Mouse (Mus musculus) sigmoid colon, adult 10 weeks (tissue): Measurements from ENCODE around the gene Invs. TPM values are rescaled to one million over a fixed set of nuclear protein-coding genes. Genes with fewer than 3 reads are reported as not detected.

Source experiments
- polyA plus RNA-seq: library from polyadenylated mRNA; stranded (reverse); fragments of 350-450 nt; fragmentation: Illumina TruSeq; extraction: RNeasy Lipid Tissue Mini Kit (QIAGEN cat#74804); gene quantifications from one replicate; pipeline ENCODE4 v1.2.3, GENCODE M21; 2014; ENCODE audit warnings: low read depth, low replicate concordance

The Invs gene
- 5.6 TPM for polyA plus RNA-seq

DNA sequence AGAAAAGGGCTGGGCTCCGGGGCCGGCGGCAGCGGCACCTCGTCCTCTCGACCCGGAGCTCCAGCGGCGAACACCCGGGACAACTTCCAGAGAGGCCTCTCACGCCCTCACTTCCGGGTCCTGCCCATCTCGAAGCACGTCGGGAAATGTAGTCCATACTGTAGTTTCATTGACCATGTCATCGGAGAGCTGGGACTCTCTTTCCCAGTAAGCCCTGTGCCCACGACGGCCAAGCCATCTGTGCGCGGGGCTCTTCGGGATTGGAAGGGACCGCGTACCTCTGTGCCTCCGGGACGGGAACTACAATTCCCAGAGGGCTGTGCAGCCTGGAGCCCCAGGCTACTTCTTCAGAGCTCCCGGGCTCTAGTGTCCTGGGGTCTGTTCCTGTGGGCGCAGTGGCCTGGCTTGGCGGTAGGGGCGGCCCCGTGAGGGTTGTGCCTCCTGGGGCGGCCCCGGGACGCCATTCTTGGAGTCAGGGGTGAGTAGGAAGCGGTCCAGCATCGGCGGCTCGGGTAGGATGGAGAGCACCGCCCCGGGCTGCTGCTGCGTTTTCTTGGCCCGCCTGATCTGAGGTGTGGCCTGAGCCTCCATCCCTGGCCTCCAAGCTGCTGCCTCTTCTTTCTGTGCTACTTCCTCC lies at the start of gene Invs, which contains the start of gene Erp44:
TSS of gene Invs (plus strand) at position 263 of the 637 bp plus-strand sequence.
TSS of gene Erp44 (minus strand) at position 61 of the 637 bp plus-strand sequence.

DNA sequence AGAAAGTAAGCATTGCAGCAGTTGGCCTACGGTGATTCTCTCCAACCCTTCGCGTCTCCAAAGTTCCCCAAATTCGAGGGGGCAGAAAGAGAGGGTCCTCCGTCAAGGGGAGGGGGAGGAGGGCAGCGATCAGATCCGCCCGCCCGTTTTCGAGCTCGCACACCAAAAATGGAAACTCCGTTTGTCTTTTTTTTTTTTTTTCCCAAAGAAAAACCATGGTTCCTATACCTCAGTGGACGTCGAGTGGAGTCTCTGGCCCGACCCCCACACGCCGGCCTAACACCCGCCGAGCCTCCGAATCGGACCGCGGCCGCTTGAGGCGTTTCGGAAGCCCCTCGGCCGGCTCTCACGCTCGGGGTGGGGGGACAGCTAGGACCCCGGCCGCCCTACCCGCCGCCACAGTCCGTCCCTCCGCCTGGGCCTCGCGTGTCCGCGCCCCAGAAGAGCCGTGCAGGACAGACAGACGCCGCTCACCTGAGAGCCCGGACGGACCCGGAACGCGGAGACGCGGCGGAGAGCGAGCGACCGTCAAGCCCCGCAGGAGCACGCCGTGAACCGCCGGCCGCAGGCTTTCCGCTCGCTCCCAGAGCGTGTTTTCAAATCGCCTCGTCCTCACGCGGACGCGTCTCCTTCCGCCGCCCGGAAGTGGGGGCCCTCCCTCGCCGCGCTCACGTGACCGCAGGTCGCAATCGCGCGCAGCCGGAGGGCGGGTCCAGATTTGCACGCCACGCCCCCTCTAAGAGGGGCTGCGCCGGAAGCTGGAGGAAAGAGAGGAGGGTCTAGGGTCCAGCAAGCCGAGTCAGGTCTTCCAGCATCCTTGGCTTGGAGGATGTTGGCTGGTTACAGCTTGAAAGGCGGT lies 193.5 kb downstream of the Invs start, which contains the start of gene Tex10:
TSS of gene Tex10 (minus strand) at position 668 of the 859 bp plus-strand sequence.

Other genes starting within 250 kb of the Invs start
- 2.9 TPM for gene Nr4a3, start 234.6 kb upstream of the Invs start, polyA plus RNA-seq
- 56.7 TPM for gene Stx17, start 154.8 kb upstream of the Invs start, polyA plus RNA-seq
- 204 TPM for gene Erp44, start 202 bp upstream of the Invs start, polyA plus RNA-seq
- gene Tex10, start 193.7 kb downstream of the Invs start, polyA plus RNA-seq: 45.7 TPM